Mouse (Mus musculus): Measurements from ENCODE around the gene Grm1.

Grm1 gene

DNA sequence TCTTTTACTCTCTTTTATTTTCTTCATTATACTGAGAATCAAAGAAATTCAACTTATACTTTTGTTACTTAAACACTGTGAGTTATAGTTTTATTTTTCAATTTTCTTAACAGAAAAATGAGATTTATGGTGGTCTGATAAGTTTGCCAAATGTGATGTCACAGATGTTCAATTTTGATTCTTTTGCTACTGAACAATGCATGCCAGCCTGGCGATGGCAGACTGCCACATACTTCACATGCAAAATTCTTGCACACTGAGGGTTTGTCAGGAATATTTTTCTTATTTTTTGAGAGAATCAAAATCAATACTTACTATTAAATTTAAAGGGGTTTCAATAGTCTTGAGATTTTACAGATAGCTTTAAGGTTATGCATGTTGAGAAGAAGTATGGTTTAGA, 251.0 kb downstream of the Grm1 start:
- DNase-seq (ENCODE audit: low spot score in 2 of 2) = no peak

DNA sequence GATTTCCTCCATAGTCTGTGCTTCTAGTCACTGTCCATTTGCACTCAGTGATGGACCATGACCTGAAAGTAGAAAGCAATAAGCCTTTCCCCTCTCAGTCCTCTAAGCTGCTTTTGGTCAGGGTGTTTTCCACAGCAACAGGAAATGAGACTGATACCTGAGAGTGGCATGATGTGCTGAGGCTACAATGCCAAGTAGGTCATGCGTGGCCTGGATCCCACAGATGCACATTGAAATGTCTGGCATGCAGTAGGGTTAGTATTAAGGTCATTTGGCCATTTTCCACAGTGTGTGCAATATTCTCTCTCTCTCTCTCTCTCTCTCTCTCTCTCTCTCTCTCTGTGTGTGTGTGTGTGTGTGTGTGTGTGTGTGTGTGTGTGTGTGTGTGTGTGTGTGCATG, 254.8 kb downstream of the Grm1 start:
- DNase-seq (ENCODE audit: low spot score in 2 of 2) = no peak

DNA sequence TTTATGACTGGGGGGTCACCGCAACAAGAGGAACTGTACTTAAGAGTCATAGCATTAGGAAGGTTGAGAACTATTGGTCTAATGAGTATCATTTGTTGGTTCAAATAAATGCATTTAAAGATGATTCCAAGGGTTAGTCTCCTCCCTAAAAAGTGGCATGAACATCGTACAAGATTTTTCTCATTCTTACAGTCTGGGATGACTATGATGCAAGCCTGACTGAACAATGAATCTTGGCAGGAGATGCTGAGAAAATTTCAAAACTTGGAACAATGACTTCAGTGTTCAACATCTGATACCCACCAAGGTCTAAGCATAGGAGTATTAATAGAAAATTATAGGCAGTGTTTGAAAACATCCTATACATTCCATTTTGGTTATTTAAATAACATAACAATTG, 264.1 kb downstream of the Grm1 start:
- no peak for DNase-seq (ENCODE audit: low spot score in 2 of 2)

DNA sequence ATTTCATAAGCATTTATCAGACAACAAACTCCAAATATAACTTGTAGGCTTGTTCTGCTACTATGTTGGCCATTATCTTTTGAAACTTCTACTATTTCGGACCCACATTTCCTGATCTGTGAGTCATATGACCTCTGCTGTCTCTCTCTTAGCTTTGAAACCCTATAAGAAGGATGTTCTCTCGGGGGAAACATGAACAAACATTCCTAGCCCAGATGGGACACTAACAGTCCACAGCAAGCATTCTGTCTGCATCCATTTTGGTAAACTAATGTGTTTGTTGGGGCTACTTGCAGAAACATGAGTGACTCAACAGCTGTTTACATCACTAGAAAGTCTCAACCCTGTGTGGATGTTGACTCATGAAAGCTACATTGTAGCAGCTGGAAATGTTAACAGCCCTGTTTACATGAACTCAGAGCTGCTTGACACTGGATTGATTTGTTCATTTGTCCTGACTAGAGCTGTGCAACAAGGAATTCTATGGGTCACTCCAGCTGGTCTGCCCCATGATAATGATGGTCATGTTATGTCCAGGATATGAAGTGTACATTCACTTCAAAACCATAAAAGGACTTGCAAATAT, 267.4 kb downstream of the Grm1 start:
- no peak for DNase-seq (ENCODE audit: low spot score in 2 of 2)

DNA sequence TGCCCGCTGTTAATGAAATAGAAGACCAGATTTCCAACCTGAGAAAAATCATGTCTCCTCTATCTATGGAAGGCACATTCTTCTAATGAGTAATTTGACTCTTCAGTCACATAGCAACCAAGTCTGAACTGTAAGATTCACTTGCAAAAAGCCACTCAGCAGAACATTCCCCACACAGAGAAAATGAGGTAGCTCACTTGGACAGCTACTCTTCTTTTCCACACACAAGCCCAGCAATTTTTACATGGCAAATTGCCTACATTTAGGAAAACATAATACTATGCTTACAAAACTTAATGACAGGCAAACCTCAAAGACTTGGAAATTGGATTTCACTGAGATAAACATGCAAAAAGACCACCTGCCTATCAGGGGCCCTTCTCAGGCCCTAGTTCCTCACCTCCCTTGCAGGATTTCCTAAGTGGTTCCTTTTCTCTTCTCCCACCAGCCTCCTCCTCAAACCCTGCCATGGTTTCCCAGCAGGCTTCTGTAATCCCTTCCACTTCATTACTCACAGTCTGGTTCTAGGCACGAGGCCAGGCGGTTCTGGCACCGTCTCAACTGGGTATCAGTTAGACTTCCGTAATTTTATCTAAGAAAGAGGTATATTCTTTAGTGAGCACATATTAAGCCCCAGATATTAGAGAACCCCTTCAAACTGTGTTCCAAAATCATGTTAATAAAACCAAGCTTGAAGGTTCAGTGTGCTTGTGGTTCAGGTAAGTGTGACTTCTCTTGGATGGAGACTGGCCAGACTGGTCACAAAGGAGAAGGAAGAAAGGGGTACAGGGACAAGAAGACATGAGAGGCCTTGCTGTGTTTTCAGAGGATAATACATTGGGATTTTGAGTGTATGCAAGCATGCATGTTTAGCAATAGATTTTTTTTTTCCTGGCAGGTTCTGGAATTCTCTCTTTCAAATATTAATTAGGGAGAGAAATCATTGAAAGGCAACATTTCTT, 269.1 kb downstream of the Grm1 start:
- DNase-seq (ENCODE audit: low spot score in 2 of 2) = no peak

DNA sequence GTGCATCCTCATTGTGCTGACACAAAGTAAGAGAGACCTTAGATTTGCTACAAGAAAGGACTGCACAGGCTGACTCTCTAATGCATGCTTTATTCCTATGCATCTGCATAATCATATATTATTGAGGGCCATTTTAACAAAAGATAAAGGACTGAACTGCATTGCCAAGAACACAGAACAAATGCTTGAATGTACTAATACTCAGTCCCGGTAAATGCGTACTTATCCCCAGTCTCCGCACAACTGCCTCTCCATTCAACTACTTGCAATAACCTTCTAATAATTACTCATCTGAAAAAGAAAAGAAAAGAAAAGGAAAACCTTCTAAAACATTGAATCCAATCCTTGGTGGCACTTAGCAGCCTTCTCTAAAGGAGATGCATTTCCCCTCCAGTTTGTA, 272.4 kb downstream of the Grm1 start:
- no peak for DNase-seq (ENCODE audit: low spot score in 2 of 2)

DNA sequence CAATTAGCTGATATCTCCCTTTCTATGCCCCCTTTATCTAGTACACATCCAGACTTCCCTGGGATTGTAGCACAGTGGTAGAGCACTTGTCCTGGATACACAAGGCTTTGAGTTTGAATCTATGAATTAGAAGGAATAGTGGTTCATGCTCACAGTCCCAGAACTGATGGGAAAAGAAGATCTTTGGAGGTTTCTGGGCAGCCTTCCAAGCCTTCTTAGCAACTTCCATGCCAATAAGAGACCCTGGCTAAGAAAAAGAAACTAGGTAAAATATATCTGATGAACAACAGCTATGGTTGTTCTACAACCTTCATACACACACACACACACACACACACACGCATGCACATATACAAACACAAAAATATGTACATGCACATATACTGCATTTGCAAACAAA, 286.8 kb downstream of the Grm1 start:
- DNase-seq (ENCODE audit: low spot score in 2 of 2) = no peak

DNA sequence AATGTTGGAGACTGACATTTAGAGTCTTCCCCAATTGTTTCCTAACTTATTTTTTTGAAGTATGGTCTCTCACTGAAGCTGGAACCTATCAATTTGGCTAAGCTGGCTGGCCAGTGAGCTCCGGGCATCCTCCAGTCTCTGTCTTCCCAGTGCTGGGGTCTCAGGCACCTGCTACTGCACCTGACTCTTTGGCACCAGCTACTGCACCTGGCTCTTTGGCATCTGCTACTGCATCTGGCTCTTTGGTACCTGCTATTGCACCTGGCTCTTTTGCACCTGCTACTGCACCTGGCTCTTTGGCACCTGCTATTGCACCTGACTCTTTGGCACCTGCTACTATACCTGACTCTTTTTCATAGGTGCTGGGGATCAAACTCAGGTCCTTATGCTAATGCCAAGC, 291.7 kb downstream of the Grm1 start:
- DNase-seq (ENCODE audit: low spot score in 2 of 2) = no peak

DNA sequence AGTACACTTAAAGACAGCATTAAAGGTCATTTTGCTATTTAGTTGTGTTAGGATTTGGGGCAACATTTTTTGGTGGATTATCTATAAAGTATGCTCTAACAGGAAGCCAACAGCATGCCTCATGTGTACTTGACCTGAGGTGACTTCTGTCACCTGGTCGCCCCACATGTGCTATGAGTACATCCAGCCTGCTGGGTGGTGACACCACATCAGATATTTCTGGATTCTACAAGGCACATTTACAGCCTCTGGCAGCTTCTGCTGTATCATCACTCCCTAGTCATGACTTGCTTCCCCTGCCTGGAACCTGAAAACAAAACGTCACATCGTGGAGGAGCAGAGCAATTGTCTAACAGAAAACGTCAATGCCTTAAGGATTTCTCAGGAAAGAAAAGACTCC, 292.2 kb downstream of the Grm1 start:
- DNase-seq (ENCODE audit: low spot score in 2 of 2) = no peak

DNA sequence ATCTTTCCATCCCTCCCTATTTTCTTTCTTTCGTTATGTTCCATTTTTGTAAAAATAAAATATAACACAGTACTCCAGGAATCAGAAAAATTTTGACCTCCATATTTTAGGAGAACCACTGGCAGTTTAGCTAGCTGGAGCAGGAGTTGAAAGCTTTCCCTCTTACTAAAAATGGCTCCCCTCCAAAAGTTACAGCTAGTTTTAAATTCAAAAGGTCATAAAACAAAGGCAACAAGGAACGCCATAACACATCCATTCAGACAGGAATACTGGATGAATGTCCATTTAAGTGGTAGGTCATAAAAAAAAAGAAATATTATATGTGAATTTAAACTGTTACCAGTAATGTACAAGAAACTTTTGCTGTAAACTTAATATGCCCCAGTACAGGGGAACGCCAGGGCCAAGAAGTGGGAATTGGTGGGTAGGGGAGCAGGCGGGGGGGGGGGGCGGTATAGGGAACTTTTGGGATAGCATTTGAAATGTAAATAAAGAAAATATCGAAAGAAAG, 294.2 kb downstream of the Grm1 start:
- no peak for DNase-seq (ENCODE audit: low spot score in 2 of 2)

DNA sequence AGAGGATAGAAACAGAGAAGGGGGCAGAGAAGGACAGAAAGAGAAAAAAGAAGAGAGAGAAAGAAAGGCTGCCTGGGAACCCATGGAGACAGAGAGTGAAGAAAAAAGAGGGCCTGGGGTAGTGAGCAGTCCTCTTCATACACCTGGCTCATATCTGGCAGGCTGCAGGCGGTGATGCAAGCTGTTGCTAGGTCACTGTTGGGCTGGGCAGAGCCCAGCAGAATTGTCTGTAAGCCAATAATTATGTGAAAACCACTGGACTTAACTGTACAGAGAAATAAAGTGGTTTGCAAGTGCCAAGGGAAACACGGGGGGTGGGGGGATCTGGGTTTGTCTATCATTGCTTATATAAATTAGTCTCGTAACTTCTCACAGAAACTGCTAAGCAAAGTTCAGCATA, 297.0 kb downstream of the Grm1 start:
- no peak for DNase-seq (ENCODE audit: low spot score in 2 of 2)

DNA sequence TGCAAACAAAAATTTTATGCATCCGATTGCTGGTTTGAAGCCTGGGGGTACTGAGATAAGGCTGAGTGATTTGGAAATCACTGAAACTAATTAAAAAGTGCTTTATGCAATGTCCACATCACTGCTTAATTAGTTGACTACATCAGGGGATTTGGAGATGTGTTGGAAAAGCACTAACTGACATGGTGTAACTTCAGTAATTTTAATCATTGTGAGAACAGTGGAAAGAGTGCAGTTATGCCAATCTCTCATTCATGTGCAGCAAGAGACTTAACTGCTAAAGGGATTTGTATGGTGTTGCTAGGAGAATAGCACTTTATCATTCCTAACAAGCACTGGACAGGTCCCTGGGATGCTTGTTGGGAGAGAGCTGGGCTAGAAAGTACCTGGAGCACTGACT, 307.3 kb downstream of the Grm1 start:
- no peak for DNase-seq (ENCODE audit: low spot score in 2 of 2)

DNA sequence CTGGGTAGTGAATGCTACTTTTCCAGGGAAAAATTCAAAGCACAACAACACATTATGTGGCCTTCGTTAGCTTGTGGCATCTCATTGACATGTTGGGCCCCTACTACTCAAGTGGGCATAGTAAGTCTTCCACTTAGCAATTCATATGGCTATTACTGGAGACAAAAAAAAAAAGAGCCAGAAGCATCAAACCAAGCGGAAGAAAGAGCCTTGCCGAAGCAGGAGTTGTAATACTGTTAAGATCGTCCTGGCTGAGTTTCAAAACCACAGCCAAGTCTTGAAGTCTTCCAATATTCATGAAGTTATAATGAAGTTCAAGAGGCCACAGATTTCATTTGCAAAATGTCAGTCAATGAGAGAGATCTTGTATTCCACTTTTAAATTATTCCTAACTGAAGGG, 319.1 kb downstream of the Grm1 start:
- no peak for DNase-seq (ENCODE audit: low spot score in 2 of 2)

DNA sequence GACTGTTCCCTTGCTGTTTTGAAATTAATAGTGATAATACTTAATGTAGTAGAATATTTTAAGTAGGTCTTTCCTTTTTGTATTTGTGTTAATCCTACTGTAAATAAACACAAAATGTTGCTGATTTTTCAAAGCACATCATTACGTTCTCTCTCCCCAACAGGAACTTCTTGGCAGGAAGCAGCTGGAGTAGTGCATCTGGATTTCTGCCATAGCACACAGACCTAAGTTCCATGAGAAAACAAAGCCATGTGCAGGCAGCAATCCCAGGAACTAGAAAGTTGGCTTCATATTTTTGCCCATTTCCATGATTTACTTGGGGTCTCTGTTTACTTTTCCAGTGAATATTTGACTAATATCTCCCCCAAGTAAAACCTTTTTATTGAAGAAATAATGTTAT, 320.9 kb downstream of the Grm1 start:
- DNase-seq (ENCODE audit: low spot score in 2 of 2) = no peak

DNA sequence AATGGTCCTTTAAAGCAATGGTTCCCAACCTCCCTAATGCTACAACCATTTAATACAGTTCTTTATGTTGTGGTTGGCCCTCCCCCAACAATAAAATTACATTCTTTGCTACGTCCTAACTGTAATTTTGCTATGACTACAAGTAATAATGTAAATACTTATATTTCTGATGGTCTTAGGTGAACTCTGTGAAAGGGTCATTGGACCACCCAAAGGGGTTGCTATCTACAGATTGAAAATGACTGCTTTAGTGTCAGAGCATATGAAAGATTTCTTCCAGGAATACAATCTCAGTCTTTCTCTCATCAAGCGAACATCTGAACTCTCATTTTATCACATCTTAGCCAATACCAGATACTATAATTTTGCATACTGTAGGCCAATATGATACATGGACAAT, 321.4 kb downstream of the Grm1 start:
- no peak for DNase-seq (ENCODE audit: low spot score in 2 of 2)

DNA sequence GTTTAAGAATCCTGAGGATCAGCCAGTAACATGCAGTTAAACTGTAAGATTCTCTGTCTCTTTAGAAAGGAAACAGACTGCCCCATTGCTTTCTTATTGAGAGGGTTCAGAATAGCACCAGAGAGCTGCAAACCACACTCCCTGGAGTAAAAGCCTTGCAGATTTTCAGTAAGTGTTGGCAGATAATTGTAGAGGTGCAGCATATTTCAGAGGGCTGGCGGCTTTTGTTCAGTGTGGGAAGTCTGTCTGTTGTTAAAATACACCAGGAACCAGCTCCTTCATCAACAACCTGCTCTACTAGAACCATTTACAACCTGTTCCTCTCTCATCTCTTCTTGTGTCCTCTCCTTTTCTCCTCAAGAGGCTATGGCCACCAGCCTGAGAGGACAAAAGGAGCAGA, 331.1 kb downstream of the Grm1 start:
- DNase-seq (ENCODE audit: low spot score in 2 of 2) = no peak

DNA sequence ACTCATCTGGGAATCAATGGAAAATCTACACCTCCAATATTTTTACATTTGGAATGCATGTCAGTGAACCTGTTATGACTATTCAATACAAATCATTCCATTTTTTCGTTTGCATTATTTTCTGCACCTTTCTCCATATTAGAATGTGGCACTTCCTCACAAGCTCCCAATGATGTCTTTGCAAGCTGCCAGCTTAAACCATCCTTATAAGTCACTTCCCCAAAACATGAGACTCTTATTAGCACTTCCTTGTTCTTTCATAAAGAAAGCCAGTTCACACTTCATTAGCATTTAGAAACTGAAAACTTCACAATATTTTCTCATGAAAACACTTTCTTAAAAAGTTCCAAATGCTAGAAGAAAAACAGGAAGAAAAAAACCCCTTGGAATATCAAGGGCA, 338.1 kb downstream of the Grm1 start:
- DNase-seq (ENCODE audit: low spot score in 2 of 2) = no peak

DNA sequence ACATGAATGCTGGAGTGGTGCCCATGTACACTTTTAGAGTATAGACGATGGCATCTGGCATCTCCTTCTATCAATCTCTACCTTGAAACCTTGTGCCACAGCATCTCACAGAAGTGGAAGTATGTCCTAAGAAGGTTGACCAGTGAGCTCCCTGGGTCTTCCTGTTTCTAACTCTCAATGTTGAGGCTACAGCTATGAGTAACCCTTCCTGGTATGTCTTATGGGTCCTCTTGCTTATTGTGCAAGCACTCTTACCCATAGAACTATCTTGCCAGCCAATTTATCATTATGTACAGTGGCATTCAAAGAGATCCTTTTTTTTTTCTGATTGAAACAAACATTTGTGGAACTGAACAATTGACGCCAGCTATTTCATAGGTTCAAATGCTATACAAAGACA, 340.0 kb downstream of the Grm1 start:
- no peak for DNase-seq (ENCODE audit: low spot score in 2 of 2)

DNA sequence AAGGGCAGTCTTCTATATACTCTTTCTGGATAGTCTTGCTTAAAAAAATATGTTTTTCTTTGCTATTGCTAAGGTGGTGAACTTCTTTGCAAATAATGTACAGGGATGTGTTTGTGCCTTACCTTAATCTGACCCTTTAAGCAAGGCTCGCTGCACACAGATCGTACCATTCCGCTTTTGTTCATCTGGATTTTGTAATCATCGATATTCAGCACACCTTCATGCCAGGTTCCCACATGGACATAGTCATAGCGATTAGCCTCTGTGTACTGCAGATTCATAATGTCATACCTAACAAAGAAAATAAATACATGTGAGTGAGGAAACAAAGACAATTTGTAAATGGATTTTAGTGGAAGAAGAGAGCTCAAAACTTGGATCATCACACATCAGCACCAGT, 340.8 kb downstream of the Grm1 start:
- DNase-seq (ENCODE audit: low spot score in 2 of 2) = no peak

DNA sequence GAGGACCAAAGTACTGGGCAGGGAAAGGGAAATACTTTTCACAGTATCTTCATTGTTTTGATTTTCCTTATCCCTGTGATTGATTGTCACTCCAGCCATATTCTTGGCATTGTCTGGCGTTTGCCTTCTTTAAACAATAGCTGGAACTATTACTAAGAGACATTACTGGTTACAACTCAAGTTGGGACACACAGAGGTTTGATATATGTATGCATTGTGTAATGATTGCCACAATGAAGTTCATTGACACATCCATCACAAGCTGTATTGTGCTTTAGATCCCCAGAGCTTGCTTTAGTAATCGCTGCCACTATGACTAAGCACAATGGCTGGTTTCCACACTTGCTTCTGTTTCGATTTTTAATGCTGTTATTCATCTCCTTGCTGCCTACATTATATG, 341.4 kb downstream of the Grm1 start:
- no peak for DNase-seq (ENCODE audit: low spot score in 2 of 2)

DNA sequence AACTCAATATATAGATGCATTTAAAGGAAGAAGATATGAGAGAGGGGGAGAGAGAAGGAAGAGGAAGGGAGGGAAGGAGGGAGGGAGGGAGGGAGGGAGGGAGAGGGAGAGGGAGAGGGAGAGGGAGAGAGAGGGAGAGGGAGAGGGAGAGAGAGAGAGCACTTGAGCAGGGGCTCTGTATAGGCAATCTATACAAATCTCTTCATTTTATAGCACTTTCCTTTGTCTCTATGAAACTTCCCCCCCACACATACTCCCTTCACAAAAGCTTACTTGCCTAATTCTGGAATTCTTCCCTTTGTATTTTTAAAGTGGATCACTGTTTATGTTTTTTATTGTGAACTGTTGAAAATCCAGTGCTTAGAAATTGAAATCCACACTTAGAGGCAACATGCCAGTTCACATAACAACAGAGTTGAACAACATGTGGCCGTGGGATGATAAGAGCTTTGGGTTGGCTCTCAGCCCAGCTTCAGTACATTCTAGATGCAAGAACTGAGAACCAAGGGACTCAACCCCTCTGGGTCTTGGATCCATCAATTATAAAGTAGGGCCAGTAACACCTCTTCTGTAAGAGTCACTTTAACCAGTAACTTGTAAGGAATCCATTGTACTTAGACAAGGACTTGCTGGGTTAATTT, 345.0 kb downstream of the Grm1 start:
- DNase-seq (ENCODE audit: low spot score in 2 of 2) = no peak

DNA sequence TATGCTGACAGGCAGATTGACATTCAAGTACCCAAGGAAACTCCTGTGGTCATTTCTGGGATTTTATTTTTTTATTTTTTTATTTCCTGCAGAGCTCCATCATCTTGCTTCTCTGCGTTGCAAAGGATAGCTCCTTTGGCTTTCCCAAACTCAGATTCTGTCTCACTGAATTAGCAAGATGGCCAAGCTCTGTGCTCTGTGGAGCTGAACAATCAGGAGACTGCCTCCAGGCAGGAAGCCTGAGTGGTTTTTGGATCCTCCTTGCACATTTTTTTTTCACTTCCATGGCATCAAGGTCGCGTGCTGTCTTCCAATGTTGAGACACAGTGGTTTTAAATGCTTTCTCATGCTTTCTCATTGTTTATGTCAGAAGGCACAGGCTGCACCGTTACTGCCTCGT, 347.6 kb downstream of the Grm1 start:
- DNase-seq (ENCODE audit: low spot score in 2 of 2) = no peak

DNA sequence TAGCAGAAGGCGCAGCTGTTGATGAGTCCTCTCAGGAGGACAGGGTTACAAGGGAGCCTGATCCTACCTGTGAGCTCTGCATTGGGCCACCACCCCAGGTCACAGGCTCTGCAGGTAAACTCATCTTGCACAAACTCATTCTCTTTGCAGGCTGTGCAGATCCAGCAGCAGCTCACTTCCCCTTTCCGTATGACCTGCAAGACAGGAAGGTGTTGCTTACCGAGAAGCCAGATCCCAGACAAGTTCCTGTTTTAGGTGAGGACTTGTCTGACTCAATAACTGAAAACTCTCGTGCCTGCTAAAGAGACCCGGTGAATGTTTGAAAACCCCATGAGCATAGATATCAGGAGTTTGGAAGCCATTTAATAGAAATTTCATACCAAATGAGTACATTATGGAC, 349.1 kb downstream of the Grm1 start:
- no peak for DNase-seq (ENCODE audit: low spot score in 2 of 2)

Data from spleen, postnatal 4 days (tissue).